Mouse (Mus musculus) stomach, postnatal 0 days (tissue): Measurements from ENCODE around the gene Mfge8. TPM values are rescaled to one million over a fixed set of nuclear protein-coding genes. Genes with fewer than 3 reads are reported as not detected.

ENCODE experiments used
- ATAC-seq: fragments of 200-750 bp; cut with Nextera tagmentation; 2 replicates; pipeline ENCODE4 v1.8.0; 2017; ENCODE audit not compliant: low FRiP score, low TSS enrichment
- DNase-seq: peaks from one replicate; pipeline ENCODE4 v3.0.0-alpha.2; 2016; ENCODE audit warnings: low spot score
- H3K27ac ChIP-seq: fragments of 300-500 bp; sonication (generic); replicated peaks from 2 replicates; pipeline ENCODE4 v1.5.1; 2014; ENCODE audit warnings: mild to moderate bottlenecking, control low read depth
- H3K27me3 ChIP-seq: fragments of 300-500 bp; sonication (generic); 2 replicates; pipeline ENCODE4 v1.6.1; 2014; ENCODE audit warnings: low read length; ENCODE audit not compliant: control insufficient read depth, insufficient read depth
- H3K36me3 ChIP-seq: fragments of 300-500 bp; sonication (generic); 2 replicates; pipeline ENCODE4 v1.6.1; 2014; ENCODE audit warnings: low read length, mixed read lengths; ENCODE audit not compliant: control insufficient read depth, insufficient read depth
- H3K4me1 ChIP-seq: fragments of 300-500 bp; sonication (generic); replicated peaks from 2 replicates; pipeline ENCODE4 v1.6.1; 2014; ENCODE audit warnings: antibody characterized with exemption; ENCODE audit not compliant: control insufficient read depth, insufficient read depth
- H3K4me2 ChIP-seq: fragments of 300-500 bp; sonication (generic); replicated peaks from 2 replicates; pipeline ENCODE4 v1.6.1; 2014; ENCODE audit warnings: low read depth, mild to moderate bottlenecking, control low read depth, moderate library complexity
- H3K4me3 ChIP-seq: fragments of 300-500 bp; sonication (generic); 2 replicates; pipeline ENCODE4 v1.5.1; 2014; ENCODE audit warnings: low read depth, low read length, control low read depth
- H3K9ac ChIP-seq: fragments of 300-500 bp; sonication (generic); 2 replicates; pipeline ENCODE4 v1.6.1; 2014; ENCODE audit warnings: mild to moderate bottlenecking, low read length, control low read depth, mixed read lengths
- H3K9me3 ChIP-seq: fragments of 300-500 bp; sonication (generic); 2 replicates; pipeline ENCODE4 v1.6.1; 2016; ENCODE audit warnings: low read length; ENCODE audit not compliant: control insufficient read depth
- CTCF ChIP-seq: IDR thresholded peaks from 2 replicates; pipeline ENCODE4 v1.5.1; 2016; ENCODE audit warnings: antibody characterized with exemption, low read depth, mild to moderate bottlenecking, moderate library complexity
- EP300 ChIP-seq: optimal IDR thresholded peaks from 2 replicates; pipeline ENCODE3; 2016; ENCODE audit warnings: antibody characterized with exemption
- WGBS: fragments of 180-500 bp; shearing (Covaris S2); extraction: QIAGEN DNeasy Blood & Tissue Kit; methylation state at CpG from one replicate; pipeline ENCODE4 v1.1.7; 2014; 5-methylcytosine and 5-hydroxymethylcytosine counted together
- polyA plus RNA-seq: library from polyadenylated mRNA; unstranded; fragments of >200 nt; fragmentation: Nextera tagmentation; extraction: Ambion mirVana; gene quantifications from 2 replicates; pipeline ENCODE4 v1.2.1, GENCODE M21; 2015

Mfge8 gene
- polyA plus RNA-seq, 1 experiment from 2014 or later, result 178 TPM

DNA sequence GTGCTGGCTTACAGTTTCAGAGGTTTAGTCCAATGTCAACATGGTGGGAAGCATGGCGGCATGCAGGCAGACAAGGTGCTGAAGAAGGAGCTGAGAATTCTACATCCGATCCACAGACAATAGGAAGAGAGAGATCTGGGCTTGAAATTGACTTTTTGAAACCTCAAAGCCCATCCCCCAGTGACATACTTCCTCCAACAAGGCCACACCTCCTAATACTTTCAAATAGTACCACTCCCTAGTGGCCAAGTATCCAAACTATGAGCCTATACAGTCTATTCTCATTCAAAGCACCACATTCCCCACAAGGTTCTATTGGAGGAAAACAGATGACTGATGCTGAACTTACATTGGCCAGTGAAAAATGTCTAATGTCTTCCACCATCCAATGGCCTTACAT is 38.7 kb upstream of the Mfge8 start:
- Histone ChIP-seq H3K4me3 (no peak overlapping the region), H3K36me3 (no peaks in the 10 kb centered on the region), H3K27ac (no peak overlapping the region), H3K9me3 (no peaks in the 10 kb centered on the region), H3K9ac (no peak overlapping the region), H3K4me2 (no peak overlapping the region), H3K4me1 (no peaks in the 10 kb centered on the region), H3K27me3 (no peaks in the 10 kb centered on the region)
- DNase-seq (no peak), ATAC-seq (no peak)
- 85% methylated on average over 2 of the region's 2 CpGs for WGBS
- no peak for TF ChIP-seq CTCF
- TF ChIP-seq EP300, result no peak

DNA sequence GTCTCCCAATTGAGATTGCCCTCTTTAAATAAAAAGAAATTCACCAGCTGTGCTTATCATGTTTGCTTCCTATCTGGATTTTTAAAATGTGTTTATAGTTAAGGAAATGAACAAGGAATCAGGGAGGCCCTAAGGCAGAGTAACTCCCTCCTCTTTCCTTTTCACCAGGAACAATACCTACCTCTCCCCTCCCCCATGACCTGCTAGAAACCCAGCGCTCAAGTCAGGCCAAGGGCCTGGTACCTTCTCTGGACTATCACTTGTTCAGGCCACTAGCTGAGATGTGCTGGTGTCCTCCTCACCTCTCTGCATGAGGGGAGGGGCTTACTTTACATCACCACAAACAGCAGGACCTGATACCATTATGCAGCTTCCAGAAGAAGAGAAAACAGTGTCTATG is 34.6 kb upstream of the Mfge8 start:
- Histone ChIP-seq H3K4me3 (no peak overlapping the region), H3K9ac (no peak overlapping the region), H3K9me3 (no peaks in the 10 kb centered on the region), H3K27ac (no peak overlapping the region), H3K36me3 (no peaks in the 10 kb centered on the region), H3K27me3 (no peaks in the 10 kb centered on the region), H3K4me2 (no peak overlapping the region), H3K4me1 (no peaks in the 10 kb centered on the region)
- DNase-seq (no peak), ATAC-seq (no peak)
- 46% methylated on average over 1 of the region's 1 CpGs for WGBS
- TF ChIP-seq EP300, result no peak
- TF ChIP-seq CTCF, result no peak

DNA sequence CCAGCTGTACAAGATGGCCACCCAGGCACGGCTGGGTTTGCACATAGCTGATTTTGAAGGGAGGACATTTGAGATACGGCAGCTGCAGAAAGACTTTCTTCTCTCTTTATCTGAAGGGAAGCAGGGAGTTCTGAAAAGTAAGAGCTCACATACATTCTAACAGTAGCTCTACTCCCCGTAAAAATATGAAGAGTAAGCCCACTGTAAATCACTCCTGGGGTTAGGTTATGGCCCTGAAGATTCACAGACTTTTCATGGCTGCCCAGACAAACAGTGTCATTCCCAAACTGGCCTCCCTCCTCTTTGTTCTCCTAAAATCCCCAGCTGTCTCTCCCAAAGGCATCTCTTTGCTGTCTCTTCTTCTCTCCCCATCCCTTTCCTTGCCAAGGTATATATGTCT is 24.9 kb upstream of the Mfge8 start:
- WGBS, result 71% methylated on average over 3 of the region's 3 CpGs

DNA sequence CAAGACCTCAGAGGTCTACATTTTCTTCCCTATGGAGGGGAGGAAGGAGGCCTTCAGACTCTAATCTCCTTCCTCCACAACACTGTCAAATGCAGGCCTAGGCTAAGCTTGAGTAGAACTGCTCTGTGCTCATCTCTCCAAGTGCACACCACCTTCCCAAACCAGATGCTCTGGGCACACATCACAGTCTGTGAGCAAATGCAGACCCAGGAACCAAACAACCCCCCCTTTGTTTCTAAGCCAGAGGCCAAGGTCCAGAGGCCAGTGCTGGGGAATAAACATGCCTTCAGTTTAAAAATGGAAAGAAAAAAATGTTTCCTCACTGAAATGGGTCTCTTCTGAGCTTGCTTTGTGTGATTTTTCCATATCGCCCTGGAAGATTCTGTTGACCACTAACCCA is 22.9 kb upstream of the Mfge8 start:
- Histone ChIP-seq H3K36me3 (no peaks in the 10 kb centered on the region), H3K9me3 (no peaks in the 10 kb centered on the region), H3K4me1 (no peaks in the 10 kb centered on the region), H3K4me2 (no peak overlapping the region), H3K27me3 (no peaks in the 10 kb centered on the region), H3K9ac (no peak overlapping the region), H3K4me3 (no peak overlapping the region), H3K27ac (no peak overlapping the region)
- ATAC-seq, result no peak
- 72% methylated on average over 1 of the region's 1 CpGs for WGBS
- DNase-seq, result no peak
- TF ChIP-seq CTCF, result no peak
- TF ChIP-seq EP300, result no peak

More for the DNA sequence above, 24.9 kb upstream of the Mfge8 start:
- no peak overlapping the region for H3K27ac ChIP-seq
- H3K4me2 ChIP-seq, result no peak overlapping the region
- H3K9ac ChIP-seq, result no peak overlapping the region
- DNase-seq (no peak), ATAC-seq (no peak)
- no peak overlapping the region for H3K4me3 ChIP-seq
- H3K27me3 ChIP-seq, result no peaks in the 10 kb centered on the region
- TF ChIP-seq EP300 (no peak), CTCF (no peak)
- no peaks in the 10 kb centered on the region for H3K36me3 ChIP-seq
- H3K9me3 ChIP-seq, result no peaks in the 10 kb centered on the region
- no peaks in the 10 kb centered on the region for H3K4me1 ChIP-seq

DNA sequence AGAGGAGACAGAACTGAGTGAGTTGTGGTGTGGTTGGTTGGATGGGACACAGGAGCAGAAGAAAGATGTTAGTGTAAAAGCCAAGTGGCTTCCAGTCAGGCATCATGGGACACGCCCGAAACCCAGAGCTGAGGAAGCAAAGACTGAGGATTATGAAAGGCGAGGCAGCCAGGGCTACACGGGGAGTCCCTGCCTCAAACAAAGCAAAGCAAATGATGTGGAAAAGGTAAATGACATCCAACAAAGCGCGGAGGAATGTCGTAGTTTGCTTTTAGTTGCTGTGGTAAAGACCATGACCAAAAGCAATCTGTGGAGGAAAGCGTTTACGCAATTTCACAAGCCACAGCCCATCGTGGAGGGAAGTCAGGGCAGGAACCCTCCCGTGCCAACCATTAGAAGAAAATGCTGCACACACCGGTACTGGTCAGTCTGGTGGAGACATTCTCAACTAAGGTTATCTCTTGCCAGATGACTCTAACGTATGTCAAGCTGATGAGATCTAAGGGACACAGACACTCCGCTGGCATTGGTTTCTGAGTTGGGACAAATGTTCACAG is 18.2 kb upstream of the Mfge8 start:
- no peak for DNase-seq
- TF ChIP-seq CTCF, result no peak
- no peak for TF ChIP-seq EP300

DNA sequence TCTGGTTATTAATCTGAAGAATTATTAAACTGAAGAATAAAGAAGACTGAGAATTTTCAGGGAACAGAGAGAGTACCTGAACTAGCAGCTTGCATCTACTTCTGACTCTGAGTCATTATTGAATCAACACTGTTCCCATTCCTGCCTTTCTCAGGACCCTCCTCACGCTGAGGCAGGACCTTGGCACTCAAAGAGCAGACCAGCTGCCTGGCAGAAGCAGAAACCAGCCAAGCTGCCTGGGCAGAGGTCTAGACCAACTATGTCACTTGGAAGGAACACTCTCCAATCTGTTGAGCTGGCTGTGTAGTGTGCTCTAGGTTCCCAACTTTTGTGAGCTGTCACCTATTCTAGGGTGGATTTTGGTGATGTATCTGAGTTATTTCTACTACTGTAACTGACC is 10.5 kb upstream of the Mfge8 start:
- Histone ChIP-seq H3K9ac (no peak overlapping the region), H3K4me3 (no peak overlapping the region), H3K9me3 (no peaks in the 10 kb centered on the region), H3K4me2 (no peak overlapping the region), H3K27me3 (no peaks in the 10 kb centered on the region), H3K27ac (no peak overlapping the region), H3K4me1 (no peaks in the 10 kb centered on the region), H3K36me3 (no peaks in the 10 kb centered on the region)
- WGBS, result 50% methylated on average over 1 of the region's 1 CpGs
- ATAC-seq, result no peak
- DNase-seq, result no peak
- TF ChIP-seq CTCF, result no peak
- no peak for TF ChIP-seq EP300

More for the DNA sequence above, 18.2 kb upstream of the Mfge8 start:
- H3K4me1 ChIP-seq, result no peaks in the 10 kb centered on the region
- H3K4me2 ChIP-seq, result no peak overlapping the region
- H3K9me3 ChIP-seq, result no peaks in the 10 kb centered on the region
- H3K27me3 ChIP-seq, result no peaks in the 10 kb centered on the region
- H3K9ac ChIP-seq, result no peak overlapping the region
- 64% methylated on average over 14 of the region's 14 CpGs for WGBS
- ATAC-seq, result no peak
- no peak overlapping the region for H3K27ac ChIP-seq
- H3K4me3 ChIP-seq, result no peak overlapping the region
- no peaks in the 10 kb centered on the region for H3K36me3 ChIP-seq
